Mouse (Mus musculus) intestine, embryonic 14.5 days (tissue): ENCODE results near the gene Fam184a. TPM values are rescaled to one million over a fixed set of nuclear protein-coding genes. Genes with fewer than 3 reads are reported as not detected.
"Not testable (repeated sequence)": the region's sequence is repeated elsewhere in the genome, so short reads cannot be mapped to it uniquely, and the experiment has no call there.

Source experiments
- ATAC-seq: fragments of 200-750 bp; cut with Nextera tagmentation; replicated peaks from 2 replicates; pipeline ENCODE4 v1.8.0; 2017; ENCODE audit warnings: low read depth, moderate number of reproducible peaks, moderate TSS enrichment, moderate library complexity; ENCODE audit not compliant: low FRiP score, low TSS enrichment
- DNase-seq: peaks from one replicate; pipeline ENCODE4 v3.0.0-alpha.2; 2018; ENCODE audit warnings: low spot score
- H3K27ac ChIP-seq: fragments of 300-500 bp; sonication (generic); 2 replicates; pipeline ENCODE4 v1.5.1; 2014; ENCODE audit warnings: low read depth, mild to moderate bottlenecking, control low read depth
- H3K27me3 ChIP-seq: fragments of 300-500 bp; sonication (generic); replicated peaks from 2 replicates; pipeline ENCODE4 v1.6.1; 2014; ENCODE audit warnings: low read length, control low read depth; ENCODE audit not compliant: control insufficient read depth, insufficient read depth
- H3K36me3 ChIP-seq: fragments of 300-500 bp; sonication (generic); 2 replicates; pipeline ENCODE4 v1.6.1; 2014; ENCODE audit warnings: low read length, control low read depth; ENCODE audit not compliant: control insufficient read depth, insufficient read depth
- H3K4me1 ChIP-seq: fragments of 300-500 bp; sonication (generic); replicated peaks from 2 replicates; pipeline ENCODE4 v1.6.1; 2014; ENCODE audit warnings: low read length, control low read depth, mixed read lengths; ENCODE audit not compliant: control insufficient read depth, insufficient read depth
- H3K4me2 ChIP-seq: fragments of 300-500 bp; sonication (generic); 2 replicates; pipeline ENCODE4 v1.6.1; 2014; ENCODE audit warnings: low read length
- H3K4me3 ChIP-seq: fragments of 300-500 bp; sonication (generic); 2 replicates; pipeline ENCODE4 v1.5.1; 2014; ENCODE audit warnings: low read depth, low read length, control low read depth, mixed read lengths
- H3K9ac ChIP-seq: fragments of 300-500 bp; sonication (generic); 2 replicates; pipeline ENCODE4 v1.6.1; 2014; ENCODE audit warnings: mild to moderate bottlenecking, low read length
- H3K9me3 ChIP-seq: fragments of 300-500 bp; sonication (generic); 2 replicates; pipeline ENCODE4 v1.6.1; 2016; ENCODE audit warnings: low read length, control low read depth; ENCODE audit not compliant: control insufficient read depth
- WGBS: fragments of 180-500 bp; shearing (Covaris S2); extraction: QIAGEN DNeasy Blood & Tissue Kit; methylation state at CpG from one replicate; pipeline ENCODE4 v1.1.7; 2014; 5-methylcytosine and 5-hydroxymethylcytosine counted together
- polyA plus RNA-seq: library from polyadenylated mRNA; unstranded; fragments of >200 nt; fragmentation: Nextera tagmentation; extraction: Ambion mirVana; gene quantifications from 2 replicates; pipeline ENCODE4 v1.2.1, GENCODE M21; 2014

Fam184a gene
- polyA plus RNA-seq, 1 experiment from 2014 or later = 4.9 TPM

- Histone ChIP-seq H3K4me3 (peak within 1 kb of the TSS; percentile 79), H3K4me2 (peak within 1 kb of the TSS; percentile 56), H3K9ac (peak within 1 kb of the TSS; percentile 88), H3K27ac (peak within 1 kb of the TSS; percentile 96)
- not testable (repeated sequence) for H3K36me3 ChIP-seq, ATAC-seq, DNase-seq, H3K27me3 ChIP-seq, H3K9me3 ChIP-seq, H3K4me1 ChIP-seq
- 55% methylated on average over 10 of the region's 10 CpGs for WGBS
These were observed 120.6 kb downstream of the Fam184a start, which contains the start of gene Mcm9 for GRCm38 (mm10) chr10:53630339-53630738. Gene Mcm9, minus strand, starts transcription at chr10:53630439.

- Histone ChIP-seq H3K9me3 (no peaks in the 10 kb centered on the region), H3K27me3 (no peaks in the 10 kb centered on the region), H3K36me3 (peaks cover 10% of the 10 kb centered on the region), H3K4me3 (peak overlapping the region; percentile 79), H3K27ac (peak overlapping the region; percentile 96), H3K4me1 (peaks cover 5% of the 10 kb centered on the region; the same call in 1 of the 2 replicates), H3K4me2 (peak overlapping the region; percentile 56), H3K9ac (peak overlapping the region; percentile 88)
- ATAC-seq = peak; percentile 96
- under 1% methylated on average over 35 of the region's 35 CpGs for WGBS
- peak; percentile 98 for DNase-seq
These were observed 121.0 kb downstream of the Fam184a start for GRCm38 (mm10) chr10:53629918-53630250.

GRCm38 (mm10) chr10:53629247-53629917 lies 121.5 kb downstream of the Fam184a start:
- peaks cover 11% of the 10 kb centered on the region for H3K36me3 ChIP-seq

GRCm38 (mm10) chr10:53615850-53616616 lies 134.9 kb downstream of the Fam184a start:
- no peak overlapping the region for H3K9ac ChIP-seq
- H3K27me3 ChIP-seq = no peaks in the 10 kb centered on the region
- H3K36me3 ChIP-seq = peaks cover 59% of the 10 kb centered on the region
- 82% methylated on average over 8 of the region's 8 CpGs for WGBS
- no peak overlapping the region for H3K4me3 ChIP-seq
- no peaks in the 10 kb centered on the region for H3K4me1 ChIP-seq
- no peak for ATAC-seq
- H3K9me3 ChIP-seq = no peaks in the 10 kb centered on the region
- no peak overlapping the region for H3K4me2 ChIP-seq
- H3K27ac ChIP-seq = no peak overlapping the region
- DNase-seq = no peak

More at GRCm38 (mm10) chr10:53629247-53629917, 121.5 kb downstream of the Fam184a start:
- Histone ChIP-seq H3K9me3 (no peaks in the 10 kb centered on the region), H3K27ac (peak overlapping the region; percentile 96), H3K4me1 (peaks cover 5% of the 10 kb centered on the region; the same call in 1 of the 2 replicates), H3K4me2 (peak overlapping the region; percentile 56), H3K9ac (peak overlapping the region; percentile 88), H3K27me3 (no peaks in the 10 kb centered on the region), H3K4me3 (peak overlapping the region; percentile 79)
- under 1% methylated on average over 66 of the region's 67 CpGs for WGBS
- peak; percentile 94 for DNase-seq
- ATAC-seq = peak; percentile 82

- no peak overlapping the region for H3K4me2 ChIP-seq
- H3K4me3 ChIP-seq = no peak overlapping the region
- 76% methylated on average over 1 of the region's 1 CpGs for WGBS
- H3K27ac ChIP-seq = no peak overlapping the region
- no peaks in the 10 kb centered on the region for H3K4me1 ChIP-seq
- peaks cover 58% of the 10 kb centered on the region for H3K36me3 ChIP-seq
- DNase-seq (no peak), ATAC-seq (no peak)
- no peaks in the 10 kb centered on the region for H3K9me3 ChIP-seq
- H3K9ac ChIP-seq = no peak overlapping the region
- H3K27me3 ChIP-seq = no peaks in the 10 kb centered on the region
These were observed 137.0 kb downstream of the Fam184a start for GRCm38 (mm10) chr10:53613955-53614354.

- 76% methylated on average over 1 of the region's 1 CpGs for WGBS
- ATAC-seq = no peak
- H3K9ac ChIP-seq = no peak overlapping the region
- no peaks in the 10 kb centered on the region for H3K27me3 ChIP-seq
- no peak overlapping the region for H3K27ac ChIP-seq
- DNase-seq = no peak
- no peaks in the 10 kb centered on the region for H3K9me3 ChIP-seq
- no peak overlapping the region for H3K4me2 ChIP-seq
- H3K36me3 ChIP-seq = peaks cover 67% of the 10 kb centered on the region
- no peaks in the 10 kb centered on the region for H3K4me1 ChIP-seq
- no peak overlapping the region for H3K4me3 ChIP-seq
These were observed 138.8 kb downstream of the Fam184a start for GRCm38 (mm10) chr10:53612172-53612571.

- H3K36me3 ChIP-seq = peaks cover 80% of the 10 kb centered on the region
- no peaks in the 10 kb centered on the region for H3K9me3 ChIP-seq
- no peak overlapping the region for H3K4me3 ChIP-seq
- H3K27me3 ChIP-seq = no peaks in the 10 kb centered on the region
- ATAC-seq (no peak), DNase-seq (no peak)
- H3K4me1 ChIP-seq = no peaks in the 10 kb centered on the region
- WGBS = 46% methylated on average over 2 of the region's 2 CpGs
- H3K4me2 ChIP-seq = no peak overlapping the region
- H3K27ac ChIP-seq = no peak overlapping the region
- H3K9ac ChIP-seq = no peak overlapping the region
These were observed 142.6 kb downstream of the Fam184a start for GRCm38 (mm10) chr10:53608274-53608673.

GRCm38 (mm10) chr10:53605328-53605727 lies 145.6 kb downstream of the Fam184a start:
- ATAC-seq (no peak), DNase-seq (no peak)
- no peaks in the 10 kb centered on the region for H3K9me3 ChIP-seq
- H3K27ac ChIP-seq = no peak overlapping the region
- H3K4me3 ChIP-seq = no peak overlapping the region
- no peak overlapping the region for H3K9ac ChIP-seq
- no peak overlapping the region for H3K4me2 ChIP-seq
- WGBS = 53% methylated on average over 2 of the region's 2 CpGs
- H3K36me3 ChIP-seq = peaks cover 81% of the 10 kb centered on the region
- H3K27me3 ChIP-seq = no peaks in the 10 kb centered on the region
- H3K4me1 ChIP-seq = no peaks in the 10 kb centered on the region
